Mouse (Mus musculus): ENCODE data around the gene Arl10.

DNA sequence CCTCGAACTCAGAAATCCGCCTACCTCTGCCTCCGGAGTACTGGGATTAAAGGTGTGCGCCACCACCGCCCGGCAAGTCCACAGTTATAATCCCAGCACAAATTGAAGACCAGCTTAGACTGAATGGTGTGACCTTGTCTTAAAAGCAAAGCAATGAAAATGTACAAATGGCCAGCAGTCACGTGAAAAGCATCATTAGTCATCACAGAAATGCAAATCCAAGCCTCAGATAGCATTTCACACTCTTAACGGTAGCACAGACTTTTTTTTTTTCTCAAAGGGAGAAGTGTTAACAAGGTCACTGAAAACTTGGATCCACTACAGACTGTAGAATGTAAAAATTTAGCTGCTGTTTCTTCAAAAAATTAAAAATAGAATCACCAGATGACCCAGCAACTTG, 41.5 kb downstream of the Arl10 start:
- no peak for TF ChIP-seq CTCF (conservative IDR thresholded peaks at IDR 0.05 in 1 of 2, IDR thresholded peaks at IDR 0.05 in 1 of 2; ENCODE audit: low read depth in 2 of 2, low read length in 2 of 2)
- no peak for TF ChIP-seq POLR2A (IDR thresholded peaks at IDR 0.05; ENCODE audit: low read depth, low read length)

Measured in CH12.LX (cell line).